7 mouse cellular contexts compared by ENCODE assay signal in the genomic region with DNA sequence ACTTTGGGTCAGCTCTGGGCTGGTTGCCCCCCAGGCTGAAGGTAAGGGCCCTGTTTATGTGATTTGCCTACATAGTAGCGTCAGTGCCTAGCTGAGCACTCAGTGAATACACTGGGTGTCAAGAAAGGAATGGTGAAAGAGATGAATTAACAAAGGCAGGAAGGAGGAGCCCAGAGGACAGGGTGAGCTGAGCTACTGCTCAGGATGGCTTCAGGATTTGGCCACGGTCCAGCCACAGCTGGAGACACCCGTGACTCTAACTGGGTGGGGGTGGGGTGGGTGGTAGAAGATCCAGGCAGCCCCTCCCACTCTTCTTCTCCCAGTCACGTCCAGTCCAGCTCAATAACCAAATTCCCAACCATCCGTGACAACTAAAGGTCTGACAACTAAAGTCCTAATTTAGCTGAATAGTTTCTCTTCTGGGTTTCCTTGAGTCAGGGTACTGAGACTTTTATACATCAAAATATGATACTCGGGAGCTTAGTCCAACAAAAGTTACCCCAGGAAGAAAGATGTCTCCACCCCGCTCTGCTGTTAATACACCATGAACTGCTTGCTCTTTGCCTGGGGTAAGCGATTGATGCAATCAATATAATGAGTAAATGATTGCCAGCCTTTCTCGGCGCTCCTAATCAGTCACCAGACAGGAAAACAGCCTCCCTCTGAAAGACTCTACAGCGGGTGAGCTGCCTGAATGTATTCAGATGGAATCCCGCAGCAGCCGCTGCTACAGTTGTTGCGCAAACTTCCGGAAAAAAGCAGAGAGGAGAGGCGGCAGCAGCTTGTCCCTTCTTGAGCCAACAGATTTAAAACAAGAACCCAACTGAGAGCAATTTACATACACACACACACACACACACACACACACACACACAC. TPM values are rescaled to one million over a fixed set of nuclear protein-coding genes. Genes with fewer than 3 reads are reported as not detected.
DNase-seq lines count a peak whose midpoint lies in the region; ATAC-seq and TF ChIP-seq lines count a peak whose summit lies in the region.

No protein-coding gene starts in this region.

- peak; percentile 66 for ATAC-seq in CD4-positive, CD25-positive, alpha-beta regulatory T cell, adult 4 months
- ATAC-seq in forebrain, embryonic 13.5 days = peak; percentile 77
- ATAC-seq in hindbrain, embryonic 12.5 days (ENCODE audit: low FRiP score) = peak; percentile 82
- ATAC-seq in limb, embryonic 12.5 days (ENCODE audit: insufficient number of reproducible peaks, insufficient read depth, low FRiP score, low TSS enrichment, low read depth) = peak; percentile 37; the same call in 1 of the 2 replicates

- peak overlapping the region; percentile 51 for H3K4me2 ChIP-seq in forebrain, embryonic 13.5 days
- peak overlapping the region; percentile 44 for H3K4me2 ChIP-seq in hindbrain, embryonic 12.5 days (replicated peaks)
- peak overlapping the region; percentile 39 for H3K4me2 ChIP-seq in limb, embryonic 12.5 days

- no peaks in the 10 kb centered on the region for H3K27me3 ChIP-seq in forebrain, embryonic 13.5 days
- H3K27me3 ChIP-seq in hindbrain, embryonic 12.5 days = no peaks in the 10 kb centered on the region
- no peaks in the 10 kb centered on the region for H3K27me3 ChIP-seq in limb, embryonic 12.5 days
- no peaks in the 10 kb centered on the region for H3K27me3 ChIP-seq in midbrain, embryonic 10.5 days (ENCODE audit: low read depth, poor library complexity, severe bottlenecking)
- no peaks in the 10 kb centered on the region for H3K27me3 ChIP-seq in testis, adult 2 months (ENCODE audit: control insufficient read depth, insufficient read depth, low read length)

- peak; percentile 89 for DNase-seq in NIH3T3 (ENCODE audit: low read depth)
- no peak for DNase-seq in midbrain, embryonic 10.5 days (ENCODE audit: low spot score)

- H3K9me3 ChIP-seq in forebrain, embryonic 13.5 days (replicated peaks) = no peaks in the 10 kb centered on the region
- H3K9me3 ChIP-seq in hindbrain, embryonic 12.5 days (replicated peaks) = no peaks in the 10 kb centered on the region
- no peaks in the 10 kb centered on the region for H3K9me3 ChIP-seq in limb, embryonic 12.5 days
- H3K9me3 ChIP-seq in midbrain, embryonic 10.5 days (replicated peaks) = no peaks in the 10 kb centered on the region

- no peak for TF ChIP-seq POLR2A in testis, adult 2 months (IDR thresholded peaks at IDR 0.05; ENCODE audit: control insufficient read depth, low read depth, low read length)

- peak overlapping the region; percentile 51 for H3K27ac ChIP-seq in forebrain, embryonic 13.5 days
- peak overlapping the region; percentile 44 for H3K27ac ChIP-seq in hindbrain, embryonic 12.5 days
- no peak overlapping the region for H3K27ac ChIP-seq in limb, embryonic 12.5 days
- peak overlapping the region; percentile 38; the same call in 1 of the 2 replicates for H3K27ac ChIP-seq in midbrain, embryonic 10.5 days (replicated peaks)
- peak overlapping the region; percentile 45; the same call in 1 of the 2 replicates for H3K27ac ChIP-seq in testis, adult 2 months (ENCODE audit: control insufficient read depth, insufficient read depth, low read depth, low read length)

- peaks cover 20% of the 10 kb centered on the region for H3K4me1 ChIP-seq in forebrain, embryonic 13.5 days
- peaks cover 21% of the 10 kb centered on the region for H3K4me1 ChIP-seq in hindbrain, embryonic 12.5 days
- 0 out of 2 replicates have a peak, but pooled peaks cover 2% of the 10 kb centered on the region for H3K4me1 ChIP-seq in limb, embryonic 12.5 days (replicated peaks)
- peaks cover 26% of the 10 kb centered on the region for H3K4me1 ChIP-seq in midbrain, embryonic 10.5 days
- peaks cover 3% of the 10 kb centered on the region for H3K4me1 ChIP-seq in testis, adult 2 months (ENCODE audit: control insufficient read depth, insufficient read depth, low read length)

- peak overlapping the region; percentile 30; the same call in 1 of the 2 replicates for H3K9ac ChIP-seq in forebrain, embryonic 13.5 days
- H3K9ac ChIP-seq in hindbrain, embryonic 12.5 days = peak overlapping the region; percentile 15; the same call in 1 of the 2 replicates
- H3K9ac ChIP-seq in limb, embryonic 12.5 days (replicated peaks) = 0 out of 2 replicates have a peak overlapping the region, but pooled peaks have one; percentile 2

- no peaks in the 10 kb centered on the region for H3K36me3 ChIP-seq in forebrain, embryonic 13.5 days (ENCODE audit: poor library complexity, severe bottlenecking)
- no peaks in the 10 kb centered on the region for H3K36me3 ChIP-seq in hindbrain, embryonic 12.5 days
- H3K36me3 ChIP-seq in limb, embryonic 12.5 days = no peaks in the 10 kb centered on the region
- H3K36me3 ChIP-seq in midbrain, embryonic 10.5 days = no peaks in the 10 kb centered on the region
- H3K36me3 ChIP-seq in testis, adult 2 months (ENCODE audit: control insufficient read depth, insufficient read depth, low read length) = no peaks in the 10 kb centered on the region

- peak overlapping the region; percentile 17; the same call in 1 of the 2 replicates for H3K4me3 ChIP-seq in forebrain, embryonic 13.5 days
- H3K4me3 ChIP-seq in hindbrain, embryonic 12.5 days = peak overlapping the region; percentile 9; the same call in 1 of the 2 replicates
- no peak overlapping the region for H3K4me3 ChIP-seq in limb, embryonic 12.5 days (replicated peaks)
- H3K4me3 ChIP-seq in midbrain, embryonic 10.5 days = peak overlapping the region; percentile 27; the same call in 1 of the 2 replicates
- no peak overlapping the region for H3K4me3 ChIP-seq in testis, adult 2 months (ENCODE audit: control insufficient read depth, low read depth, low read length)

- no peak for TF ChIP-seq CTCF in testis, adult 2 months (IDR thresholded peaks at IDR 0.05; ENCODE audit: control insufficient read depth, insufficient read depth, insufficient replicate concordance, low read depth, low read length)

- 10% methylated on average over 16 of the region's 16 CpGs for WGBS in forebrain, embryonic 13.5 days
- WGBS in hindbrain, embryonic 12.5 days = 7% methylated on average over 16 of the region's 16 CpGs
- WGBS in limb, embryonic 12.5 days = 27% methylated on average over 16 of the region's 16 CpGs
- 35% methylated on average over 16 of the region's 16 CpGs for WGBS in midbrain, embryonic 10.5 days

RNA-seq across cellular contexts. Expression of gene Ywhaq, which starts 8.9 kb away (rescaled TPM):
- 100 to 1,000 TPM; 210 to 222 TPM for polyA plus RNA-seq in CD4-positive, CD25-positive, alpha-beta regulatory T cell, adult 4 months (2017; shearing (Covaris generic))
- 1,106 and 1,152 TPM in 2 replicates for polyA plus RNA-seq in forebrain, embryonic 13.5 days (2015; fragmentation: Nextera tagmentation; extraction: Ambion mirVana)
- 1,102 and 1,155 TPM in 2 replicates for polyA plus RNA-seq in hindbrain, embryonic 12.5 days (2016; fragmentation: Nextera tagmentation; extraction: Ambion mirVana)
- polyA plus RNA-seq in limb, embryonic 12.5 days (2016; fragmentation: Nextera tagmentation; extraction: Ambion mirVana) = 791 and 812 TPM in 2 replicates
- polyA plus RNA-seq in midbrain, embryonic 10.5 days (2016; fragmentation: Nextera tagmentation; extraction: Ambion mirVana) = 1,071 and 1,090 TPM in 2 replicates
- 100 and 101 TPM in 2 replicates for polyA plus RNA-seq in testis, adult 2 months (2012; rRNA removed)

RNA-seq across cellular contexts. Expression of gene Adam17, which starts 52.9 kb away (rescaled TPM):
- polyA plus RNA-seq in CD4-positive, CD25-positive, alpha-beta regulatory T cell, adult 4 months (2017; shearing (Covaris generic)) = 10 to 100 TPM; 49.8 to 50.7 TPM
- polyA plus RNA-seq in forebrain, embryonic 13.5 days (2015; fragmentation: Nextera tagmentation; extraction: Ambion mirVana) = 22.9 and 23.8 TPM in 2 replicates
- polyA plus RNA-seq in hindbrain, embryonic 12.5 days (2016; fragmentation: Nextera tagmentation; extraction: Ambion mirVana) = 37.4 and 40.7 TPM in 2 replicates
- 47.6 and 49.7 TPM in 2 replicates for polyA plus RNA-seq in limb, embryonic 12.5 days (2016; fragmentation: Nextera tagmentation; extraction: Ambion mirVana)
- 42.2 and 42.8 TPM in 2 replicates for polyA plus RNA-seq in midbrain, embryonic 10.5 days (2016; fragmentation: Nextera tagmentation; extraction: Ambion mirVana)
- polyA plus RNA-seq in testis, adult 2 months (2012; rRNA removed) = 8.5 and 17.8 TPM in 2 replicates

Comparison
In these comparisons a context has a peak if more than half of its experiments do, and no peak if none do; other contexts are left out.
1. H3K4me3 ChIP-seq: peak in forebrain, embryonic 13.5 days (single experiment), hindbrain, embryonic 12.5 days (single experiment) and midbrain, embryonic 10.5 days (single experiment); none in limb, embryonic 12.5 days (single experiment) and testis, adult 2 months (single experiment).
2. Peak in every context shown above with its lines, with median percentiles within 50 percentile points of each other: ATAC-seq, H3K4me2 ChIP-seq and H3K9ac ChIP-seq.